Mouse (Mus musculus): ENCODE measurements around the gene Slc36a2.

Gene Slc36a2

GRCm38 (mm10) chr11:55184733-55185291 is at the start of gene Slc36a2:
TSS of gene Slc36a2 (minus strand) at chr11:55185077.
- WGBS = 52% methylated on average over 10 of the region's 10 CpGs

GRCm38 (mm10) chr11:55234288-55234687 is 49.4 kb upstream of the Slc36a2 start:
- WGBS = 79% methylated on average over 7 of the region's 7 CpGs

- WGBS = 93% methylated on average over 6 of the region's 6 CpGs
These were observed 46.2 kb upstream of the Slc36a2 start for GRCm38 (mm10) chr11:55231034-55231433.

GRCm38 (mm10) chr11:55221306-55221705 is 36.4 kb upstream of the Slc36a2 start:
- 71% methylated on average over 7 of the region's 7 CpGs for WGBS

- 71% methylated on average over 3 of the region's 3 CpGs for WGBS
These were observed 33.6 kb upstream of the Slc36a2 start for GRCm38 (mm10) chr11:55218473-55218872.

- WGBS = 66% methylated on average over 7 of the region's 7 CpGs
These were observed 33.0 kb upstream of the Slc36a2 start for GRCm38 (mm10) chr11:55217880-55218279.

- WGBS = 73% methylated on average over 4 of the region's 4 CpGs
These were observed 32.5 kb upstream of the Slc36a2 start for GRCm38 (mm10) chr11:55217418-55217817.

- WGBS = 50% methylated on average over 13 of the region's 13 CpGs
These were observed 32.0 kb upstream of the Slc36a2 start for GRCm38 (mm10) chr11:55216830-55217229.

- 64% methylated on average over 4 of the region's 4 CpGs for WGBS
These were observed 31.2 kb upstream of the Slc36a2 start for GRCm38 (mm10) chr11:55216061-55216460.

GRCm38 (mm10) chr11:55214978-55215377 is 30.1 kb upstream of the Slc36a2 start:
- 73% methylated on average over 3 of the region's 3 CpGs for WGBS

GRCm38 (mm10) chr11:55214161-55214560 is 29.3 kb upstream of the Slc36a2 start:
- 75% methylated on average over 5 of the region's 5 CpGs for WGBS

- WGBS = 83% methylated on average over 4 of the region's 4 CpGs
These were observed 28.6 kb upstream of the Slc36a2 start for GRCm38 (mm10) chr11:55213518-55213917.

GRCm38 (mm10) chr11:55209626-55210353 is 24.9 kb upstream of the Slc36a2 start:
- 77% methylated on average over 6 of the region's 6 CpGs for WGBS

- 76% methylated on average over 2 of the region's 2 CpGs for WGBS
These were observed 24.2 kb upstream of the Slc36a2 start for GRCm38 (mm10) chr11:55209032-55209431.

GRCm38 (mm10) chr11:55208001-55208690 is 23.3 kb upstream of the Slc36a2 start:
- 57% methylated on average over 6 of the region's 6 CpGs for WGBS

- WGBS = under 1% methylated on average over 17 of the region's 17 CpGs
These were observed 19.7 kb upstream of the Slc36a2 start for GRCm38 (mm10) chr11:55204602-55205001.

GRCm38 (mm10) chr11:55204159-55204596 is 19.3 kb upstream of the Slc36a2 start, which contains the start of gene Slc36a1:
TSS of gene Slc36a1 (plus strand) at chr11:55204350.
- WGBS = under 1% methylated on average over 31 of the region's 31 CpGs

GRCm38 (mm10) chr11:55197740-55198510 is 13.0 kb upstream of the Slc36a2 start:
- 72% methylated on average over 8 of the region's 8 CpGs for WGBS

GRCm38 (mm10) chr11:55197086-55197485 is 12.2 kb upstream of the Slc36a2 start:
- 50% methylated on average over 6 of the region's 6 CpGs for WGBS

- WGBS = 75% methylated on average over 3 of the region's 3 CpGs
These were observed 5.3 kb upstream of the Slc36a2 start for GRCm38 (mm10) chr11:55190216-55190615.

GRCm38 (mm10) chr11:55187777-55188176 is 2.9 kb upstream of the Slc36a2 start:
- WGBS = 87% methylated on average over 6 of the region's 6 CpGs

GRCm38 (mm10) chr11:55187292-55187691 is 2.4 kb upstream of the Slc36a2 start:
- 51% methylated on average over 4 of the region's 4 CpGs for WGBS

Measured in cerebral cortex, adult 2 months (tissue).